Comparison of ENCODE assay signal across 18 mouse cellular contexts in genomic region chr17:28823749-28824148, GRCm38 (mm10). TPM values are rescaled to one million over a fixed set of nuclear protein-coding genes. Genes with fewer than 3 reads are reported as not detected.
DNase-seq lines count a peak whose midpoint lies in the region; ATAC-seq and TF ChIP-seq lines count a peak whose summit lies in the region.
"Had no signal": no experiment of that assay in that cellular context is flagged by ENCODE, and none has a peak within 500 bp of the region (broad histone marks: within the 10 kb centered on the region; RNA-seq: fewer than 3 reads in every experiment).

No protein-coding gene starts in this region.

- 91% methylated on average over 11 of the region's 11 CpGs for WGBS in forebrain, embryonic 10.5 days
- 88% methylated on average over 11 of the region's 11 CpGs for WGBS in forebrain, postnatal 0 days
- 90% methylated on average over 11 of the region's 11 CpGs for WGBS in midbrain, embryonic 10.5 days
- WGBS in midbrain, embryonic 15.5 days, result 83% methylated on average over 11 of the region's 11 CpGs

- H3K36me3 ChIP-seq in forebrain, embryonic 10.5 days (replicated peaks), result peaks cover 100% of the 10 kb centered on the region
- peaks cover 80% of the 10 kb centered on the region for H3K36me3 ChIP-seq in forebrain, postnatal 0 days (ENCODE audit: insufficient read depth)
- peaks cover 100% of the 10 kb centered on the region for H3K36me3 ChIP-seq in midbrain, embryonic 10.5 days
- H3K36me3 ChIP-seq in midbrain, embryonic 15.5 days (replicated peaks), result peaks cover 41% of the 10 kb centered on the region
- H3K36me3 ChIP-seq in erythroblast, embryonic 14.5 days (ENCODE audit: control insufficient read depth), result peaks cover 99% of the 10 kb centered on the region

- peak overlapping the region; percentile 26; the same call in 1 of the 2 replicates for H3K27ac ChIP-seq in forebrain, embryonic 10.5 days
- no peak overlapping the region for H3K27ac ChIP-seq in forebrain, postnatal 0 days (ENCODE audit: low read depth, low read length)
- H3K27ac ChIP-seq in midbrain, embryonic 10.5 days (replicated peaks), result peak overlapping the region; percentile 19
- no peak overlapping the region for H3K27ac ChIP-seq in midbrain, embryonic 15.5 days

- no peak for TF ChIP-seq CTCF in forebrain, postnatal 0 days (IDR thresholded peaks at IDR 0.05; ENCODE audit: low read depth)

- H3K4me1 ChIP-seq in forebrain, embryonic 10.5 days, result no peaks in the 10 kb centered on the region
- H3K4me1 ChIP-seq in forebrain, postnatal 0 days (ENCODE audit: insufficient read depth), result no peaks in the 10 kb centered on the region
- no peaks in the 10 kb centered on the region for H3K4me1 ChIP-seq in midbrain, embryonic 10.5 days
- no peaks in the 10 kb centered on the region for H3K4me1 ChIP-seq in midbrain, embryonic 15.5 days
- H3K4me1 ChIP-seq in erythroblast, embryonic 14.5 days (ENCODE audit: control insufficient read depth), result peaks cover 95% of the 10 kb centered on the region

- H3K9me3 ChIP-seq in forebrain, embryonic 10.5 days, result no peaks in the 10 kb centered on the region
- no peaks in the 10 kb centered on the region for H3K9me3 ChIP-seq in forebrain, postnatal 0 days (ENCODE audit: low read length)
- no peaks in the 10 kb centered on the region for H3K9me3 ChIP-seq in midbrain, embryonic 10.5 days (replicated peaks)
- H3K9me3 ChIP-seq in midbrain, embryonic 15.5 days, result no peaks in the 10 kb centered on the region
- no peaks in the 10 kb centered on the region; the same call in 1 of the 2 replicates for H3K9me3 ChIP-seq in erythroblast, embryonic 14.5 days (ENCODE audit: control insufficient read depth, low read length)

- no peak overlapping the region for H3K4me2 ChIP-seq in forebrain, postnatal 0 days (ENCODE audit: low read depth)
- no peak overlapping the region for H3K4me2 ChIP-seq in midbrain, embryonic 15.5 days

- H3K9ac ChIP-seq in forebrain, postnatal 0 days, result no peak overlapping the region
- no peak overlapping the region for H3K9ac ChIP-seq in midbrain, embryonic 15.5 days

- H3K27me3 ChIP-seq in forebrain, embryonic 10.5 days (ENCODE audit: poor library complexity, severe bottlenecking), result no peaks in the 10 kb centered on the region
- no peaks in the 10 kb centered on the region for H3K27me3 ChIP-seq in forebrain, postnatal 0 days (ENCODE audit: insufficient read depth, low read length)
- no peaks in the 10 kb centered on the region for H3K27me3 ChIP-seq in midbrain, embryonic 10.5 days (ENCODE audit: low read depth, poor library complexity, severe bottlenecking)
- no peaks in the 10 kb centered on the region for H3K27me3 ChIP-seq in midbrain, embryonic 15.5 days (replicated peaks)
- no peaks in the 10 kb centered on the region for H3K27me3 ChIP-seq in erythroblast, embryonic 14.5 days (ENCODE audit: control insufficient read depth)

- no peak for DNase-seq in forebrain, embryonic 10.5 days (ENCODE audit: extremely low spot score, low spot score)
- no peak for DNase-seq in forebrain, postnatal 0 days
- DNase-seq in midbrain, embryonic 10.5 days (ENCODE audit: low spot score), result no peak
- no peak for DNase-seq in B cell, adult 2 months
- DNase-seq in urinary bladder, adult 2 months (ENCODE audit: low spot score), result no peak
- DNase-seq: heart, postnatal 10 days; kidney, adult 18-20 months; kidney, postnatal 36 days; lung, adult 2 months; midbrain, embryonic 14.5 days; right cerebral cortex, adult 18-20 months; spleen, adult 18-20 months had no signal

- ATAC-seq in forebrain, postnatal 0 days, result no peak
- no peak for ATAC-seq in midbrain, embryonic 15.5 days (replicated peaks)
- ATAC-seq: CD4-positive, CD25-positive, alpha-beta regulatory T cell, adult 4 months had no signal

- H3K4me3 ChIP-seq in forebrain, embryonic 10.5 days, result no peak overlapping the region
- no peak overlapping the region for H3K4me3 ChIP-seq in forebrain, postnatal 0 days (ENCODE audit: low read depth, low read length)
- H3K4me3 ChIP-seq in midbrain, embryonic 10.5 days, result no peak overlapping the region
- no peak overlapping the region for H3K4me3 ChIP-seq in midbrain, embryonic 15.5 days
- H3K4me3 ChIP-seq in erythroblast, embryonic 14.5 days (replicated peaks), result peak overlapping the region; percentile 69

RNA-seq across cellular contexts. Expression of gene Brpf3, which starts 22.9 kb away (rescaled TPM):
- 8.9 and 12.0 TPM in 2 replicates for polyA plus RNA-seq in forebrain, embryonic 10.5 days (2016; fragmentation: Nextera tagmentation; extraction: Ambion mirVana)
- 8.9 and 13.0 TPM in 2 replicates for total RNA-seq in forebrain, postnatal 0 days (2014; rRNA removed)
- 2.2 and 4.1 TPM in 2 replicates for polyA plus RNA-seq in forebrain, postnatal 0 days (2015; fragmentation: Nextera tagmentation; extraction: Ambion mirVana)
- polyA plus RNA-seq in midbrain, embryonic 10.5 days (2016; fragmentation: Nextera tagmentation; extraction: Ambion mirVana), result 8.3 and 9.1 TPM in 2 replicates
- polyA plus RNA-seq in midbrain, embryonic 15.5 days (2015; fragmentation: Nextera tagmentation; extraction: Ambion mirVana), result 6.9 and 9.5 TPM in 2 replicates
- polyA plus RNA-seq in erythroblast, embryonic 14.5 days (2012), result 88.3 and 88.4 TPM in 2 replicates
- 33.3 and 34.0 TPM in 2 replicates for polyA plus RNA-seq in urinary bladder, adult 2 months (2012; rRNA removed)

RNA-seq across cellular contexts. Expression of gene Pnpla1, which starts 34.5 kb away (rescaled TPM):
- polyA plus RNA-seq in forebrain, embryonic 10.5 days (2016; fragmentation: Nextera tagmentation; extraction: Ambion mirVana), result not detected in 2 replicates
- total RNA-seq in forebrain, postnatal 0 days (2014; rRNA removed), result not detected in 2 replicates
- polyA plus RNA-seq in forebrain, postnatal 0 days (2015; fragmentation: Nextera tagmentation; extraction: Ambion mirVana), result 0.04 TPM in 1 of 2 replicates, not detected in the other
- not detected in 2 replicates for polyA plus RNA-seq in midbrain, embryonic 10.5 days (2016; fragmentation: Nextera tagmentation; extraction: Ambion mirVana)
- polyA plus RNA-seq in midbrain, embryonic 15.5 days (2015; fragmentation: Nextera tagmentation; extraction: Ambion mirVana), result 0.05 and 0.10 TPM in 2 replicates
- polyA plus RNA-seq in erythroblast, embryonic 14.5 days (2012), result not detected in 2 replicates
- 0.01 TPM in 1 of 2 replicates, not detected in the other for polyA plus RNA-seq in urinary bladder, adult 2 months (2012; rRNA removed)
- total RNA-seq: heart, postnatal 10 days had no signal
- polyA plus RNA-seq: CD4-positive, CD25-positive, alpha-beta regulatory T cell, adult 4 months; embryonic facial prominence, embryonic 11.5 days; forebrain, embryonic 11.5 days; hindbrain, embryonic 16.5 days; midbrain, embryonic 14.5 days had no signal

RNA-seq across cellular contexts. Expression of gene Mapk13, which starts 54.7 kb away (rescaled TPM):
- 8.4 and 8.7 TPM in 2 replicates for polyA plus RNA-seq in forebrain, embryonic 10.5 days (2016; fragmentation: Nextera tagmentation; extraction: Ambion mirVana)
- total RNA-seq in forebrain, postnatal 0 days (2014; rRNA removed), result 0.14 and 0.38 TPM in 2 replicates
- 0.53 and 1.0 TPM in 2 replicates for polyA plus RNA-seq in forebrain, postnatal 0 days (2015; fragmentation: Nextera tagmentation; extraction: Ambion mirVana)
- 2.3 and 4.0 TPM in 2 replicates for polyA plus RNA-seq in midbrain, embryonic 10.5 days (2016; fragmentation: Nextera tagmentation; extraction: Ambion mirVana)
- 0.86 and 1.1 TPM in 2 replicates for polyA plus RNA-seq in midbrain, embryonic 15.5 days (2015; fragmentation: Nextera tagmentation; extraction: Ambion mirVana)
- polyA plus RNA-seq in erythroblast, embryonic 14.5 days (2012), result not detected in 2 replicates
- polyA plus RNA-seq in urinary bladder, adult 2 months (2012; rRNA removed), result 32.7 and 42.8 TPM in 2 replicates
- polyA plus RNA-seq: CD4-positive, CD25-positive, alpha-beta regulatory T cell, adult 4 months had no signal

Comparison
In these comparisons a context has a peak if more than half of its experiments do, and no peak if none do; other contexts are left out.
1. H3K27ac ChIP-seq: peak in forebrain, embryonic 10.5 days (single experiment) and midbrain, embryonic 10.5 days (single experiment); none in forebrain, postnatal 0 days (single experiment) and midbrain, embryonic 15.5 days (single experiment).